Mouse (Mus musculus) effector memory CD4-positive, alpha-beta T cell, adult 7 months (primary cell): ENCODE data around the gene Ifnl2. TPM values are rescaled to one million over a fixed set of nuclear protein-coding genes. Genes with fewer than 3 reads are reported as not detected.

ENCODE experiments used
- polyA plus RNA-seq: library from polyadenylated mRNA; unstranded; fragments of 100-300 nt; shearing (Covaris generic); gene quantifications from one replicate; pipeline ENCODE4 v1.2.1, GENCODE M21; 2017

Ifnl2 gene
- not detected for polyA plus RNA-seq

DNA sequence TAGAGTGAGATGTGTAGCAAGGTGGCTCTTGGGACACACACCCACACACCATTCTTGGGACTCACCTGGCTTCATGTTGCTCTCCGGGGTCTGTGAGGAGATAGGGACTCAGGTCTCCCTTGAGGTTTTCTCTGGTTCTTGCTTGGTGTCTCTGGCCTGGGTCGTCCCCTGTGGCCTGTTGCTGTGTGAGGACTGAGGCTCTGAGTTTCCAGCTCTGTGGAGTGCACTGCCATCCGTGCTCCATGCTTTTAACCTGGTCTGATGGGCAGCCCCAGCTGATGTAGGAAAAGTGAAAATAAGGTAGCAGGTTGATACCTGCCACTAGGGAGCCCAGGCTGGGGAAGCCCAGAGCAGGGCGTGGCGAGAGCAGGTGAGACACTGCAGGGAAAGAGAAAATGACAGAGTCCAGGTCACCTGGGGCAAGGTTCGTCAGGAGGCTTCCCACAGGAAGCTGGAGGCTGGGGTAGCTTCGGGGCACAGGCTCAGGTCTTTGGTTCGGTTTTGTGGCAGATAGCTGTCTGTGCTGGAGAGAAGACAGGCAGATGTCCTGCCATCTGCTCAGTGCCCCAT lies at the start of gene Ifnl2:
TSS of gene Ifnl2 (minus strand) at position 51 of the 570 bp plus-strand sequence.

DNA sequence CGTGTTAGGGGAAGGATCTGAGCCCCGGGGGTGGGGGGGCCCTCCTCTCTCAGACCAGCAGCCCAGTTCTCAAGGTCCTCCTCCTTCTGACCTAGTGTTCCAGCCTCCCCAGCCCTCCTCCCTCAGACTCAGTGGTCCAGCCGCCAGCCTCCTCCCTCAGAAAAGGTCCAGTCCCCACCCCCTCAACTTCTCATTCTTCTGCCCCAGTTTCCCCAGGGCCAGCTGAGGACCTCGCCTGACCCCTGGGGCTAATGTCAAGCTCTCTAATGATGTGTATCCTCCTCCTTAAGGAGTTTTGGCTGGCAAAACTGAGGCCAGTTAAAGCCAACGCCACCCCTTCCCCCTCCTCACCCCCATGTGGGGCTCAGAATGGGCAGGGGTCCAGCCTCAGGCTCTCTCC lies 36.9 kb upstream of the Ifnl2 start, which contains the start of gene Nccrp1:
TSS of gene Nccrp1 (minus strand) at position 101 of the 400 bp plus-strand sequence.

DNA sequence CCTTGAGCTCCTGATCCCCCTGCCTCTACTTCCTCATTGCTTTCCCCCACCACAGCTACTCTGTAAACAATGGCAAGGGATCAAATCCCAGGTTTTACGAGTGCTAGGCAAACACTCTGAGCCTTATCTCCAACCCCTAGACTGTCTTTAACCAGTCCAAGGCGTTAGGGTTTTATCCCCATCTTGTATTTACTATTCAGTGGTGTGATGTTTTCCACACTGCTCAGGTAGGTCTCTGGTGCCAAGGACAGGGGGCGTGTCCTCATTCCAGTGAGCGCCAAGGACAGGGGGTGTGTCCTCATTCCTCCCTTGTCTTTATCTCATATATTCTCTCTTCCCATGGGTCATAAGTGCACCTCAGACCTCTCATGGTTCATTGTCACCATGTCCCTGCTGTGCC lies 30.3 kb upstream of the Ifnl2 start, which contains the start of gene Sycn:
TSS of gene Sycn (plus strand) at position 360 of the 400 bp plus-strand sequence.

DNA sequence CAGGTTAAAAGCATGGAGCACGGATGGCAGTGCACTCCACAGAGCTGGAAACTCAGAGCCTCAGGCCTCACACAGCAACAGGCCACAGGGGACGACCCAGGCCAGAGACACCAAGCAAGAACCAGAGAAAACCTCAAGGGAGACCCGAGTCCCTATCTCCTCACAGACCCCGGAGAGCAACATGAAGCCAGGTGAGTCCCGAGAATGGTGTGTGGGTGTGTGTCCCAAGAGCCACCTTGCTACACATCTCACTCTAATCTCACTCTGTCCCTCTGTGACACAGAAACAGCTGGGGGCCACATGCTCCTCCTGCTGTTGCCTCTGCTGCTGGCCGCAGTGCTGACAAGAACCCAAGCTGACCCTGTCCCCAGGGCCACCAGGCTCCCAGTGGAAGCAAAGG lies 12.3 kb upstream of the Ifnl2 start, which contains the start of gene Ifnl3:
TSS of gene Ifnl3 (plus strand) at position 301 of the 400 bp plus-strand sequence.

Other genes with a start within 250 kb of the Ifnl2 start
- 13.7 TPM for gene Eid2, start 242.6 kb downstream of the Ifnl2 start, polyA plus RNA-seq
- 0.79 TPM for gene Eid2b, start 232.7 kb downstream of the Ifnl2 start, polyA plus RNA-seq
- gene Selenov, start 219.3 kb downstream of the Ifnl2 start, polyA plus RNA-seq, result 0.40 TPM
- gene Dll3, start 208.2 kb downstream of the Ifnl2 start, polyA plus RNA-seq, result not detected
- 51.7 TPM for gene Timm50, start 198.4 kb downstream of the Ifnl2 start, polyA plus RNA-seq
- gene Supt5, start 171.7 kb downstream of the Ifnl2 start, polyA plus RNA-seq, result 172 TPM
- 871 TPM for gene Rps16, start 159.8 kb downstream of the Ifnl2 start, polyA plus RNA-seq
- gene Plekhg2, start 137.9 kb downstream of the Ifnl2 start, polyA plus RNA-seq, result 21.7 TPM
- gene Zfp36, start 130.2 kb downstream of the Ifnl2 start, polyA plus RNA-seq, result 606 TPM
- 20.2 TPM for gene Med29, start 117.7 kb downstream of the Ifnl2 start, polyA plus RNA-seq
- 160 TPM for gene Paf1, start 117.5 kb downstream of the Ifnl2 start, polyA plus RNA-seq
- gene Gmfg, start 73.0 kb downstream of the Ifnl2 start, polyA plus RNA-seq, result 550 TPM
- gene Lrfn1, start 58.5 kb downstream of the Ifnl2 start, polyA plus RNA-seq, result 0.88 TPM
- not detected for gene Ifnl3, start 12.4 kb upstream of the Ifnl2 start, polyA plus RNA-seq
- not detected for gene Sycn, start 30.4 kb upstream of the Ifnl2 start, polyA plus RNA-seq
- 4.0 TPM for gene Nccrp1, start 36.8 kb upstream of the Ifnl2 start, polyA plus RNA-seq
- 72.4 TPM for gene Samd4b, start 87.7 kb upstream of the Ifnl2 start, polyA plus RNA-seq
- gene Pak4, start 87.7 kb upstream of the Ifnl2 start, polyA plus RNA-seq, result 9.0 TPM
- not detected for gene Acp7, start 120.9 kb upstream of the Ifnl2 start, polyA plus RNA-seq
- gene Fbxo27, start 182.4 kb upstream of the Ifnl2 start, polyA plus RNA-seq, result 1.7 TPM
- gene Fbxo17, start 206.3 kb upstream of the Ifnl2 start, polyA plus RNA-seq, result 8.7 TPM
- 47.4 TPM for gene Mrps12, start 231.4 kb upstream of the Ifnl2 start, polyA plus RNA-seq
- gene Sars2, start 231.5 kb upstream of the Ifnl2 start, polyA plus RNA-seq, result 19.0 TPM
- gene Ccer2, start 245.7 kb upstream of the Ifnl2 start, polyA plus RNA-seq, result not detected